Mouse (Mus musculus) olfactory bulb, adult 2 months (tissue): ENCODE measurements around the gene Dnajb2.

Experiments used
- CTCF ChIP-seq: fragments of 200-500 bp; IDR thresholded peaks from 2 replicates; pipeline ENCODE4 v1.5.1; 2012; ENCODE audit warnings: low read depth, mild to moderate bottlenecking, low read length, moderate library complexity; ENCODE audit not compliant: insufficient read depth
- POLR2A ChIP-seq: fragments of 200-500 bp; IDR thresholded peaks from 2 replicates; pipeline ENCODE4 v1.6.1; 2012; ENCODE audit warnings: mild to moderate bottlenecking, low read depth, low read length, moderate library complexity; ENCODE audit not compliant: insufficient read depth

- TF ChIP-seq CTCF (no peak), POLR2A (no peak)
Measured at GRCm38 (mm10) chr1:75192452-75192851, 43.8 kb upstream of the Dnajb2 start.
